Mouse (Mus musculus) kidney, embryonic 15.5 days (tissue): Measurements from ENCODE around the gene Ppp1r14b. TPM values are rescaled to one million over a fixed set of nuclear protein-coding genes. Genes with fewer than 3 reads are reported as not detected.

Experiments
- ATAC-seq: fragments of 200-750 bp; cut with Nextera tagmentation; replicated peaks from 2 replicates; pipeline ENCODE4 v1.8.0; 2017; ENCODE audit warnings: moderate TSS enrichment; ENCODE audit not compliant: low FRiP score
- H3K27ac ChIP-seq: fragments of 300-500 bp; sonication (generic); 2 replicates; pipeline ENCODE4 v1.5.1; 2015; ENCODE audit warnings: mild to moderate bottlenecking, inconsistent platforms
- H3K27me3 ChIP-seq: fragments of 300-500 bp; sonication (generic); 2 replicates; pipeline ENCODE4 v1.6.1; 2015; ENCODE audit warnings: inconsistent platforms
- H3K36me3 ChIP-seq: fragments of 300-500 bp; sonication (generic); 2 replicates; pipeline ENCODE4 v1.6.1; 2015; ENCODE audit warnings: inconsistent platforms
- H3K4me1 ChIP-seq: fragments of 300-500 bp; sonication (generic); 2 replicates; pipeline ENCODE4 v1.6.1; 2015; ENCODE audit warnings: inconsistent platforms
- H3K4me2 ChIP-seq: fragments of 300-500 bp; sonication (generic); 2 replicates; pipeline ENCODE4 v1.6.1; 2015; ENCODE audit warnings: moderate library complexity, mild to moderate bottlenecking, inconsistent platforms
- H3K4me3 ChIP-seq: fragments of 300-500 bp; sonication (generic); replicated peaks from 2 replicates; pipeline ENCODE4 v1.5.1; 2015; ENCODE audit warnings: mild to moderate bottlenecking, inconsistent platforms
- H3K9ac ChIP-seq: fragments of 300-500 bp; sonication (generic); 2 replicates; pipeline ENCODE4 v1.6.1; 2015; ENCODE audit warnings: mild to moderate bottlenecking, inconsistent platforms
- H3K9me3 ChIP-seq: fragments of 300-500 bp; sonication (generic); replicated peaks from 2 replicates; pipeline ENCODE4 v1.6.1; 2016; ENCODE audit warnings: inconsistent platforms
- WGBS: fragments of 180-500 bp; shearing (Covaris S2); methylation state at CpG from one replicate; pipeline ENCODE4 v1.1.7; 2015; ENCODE audit warnings: mixed read lengths; 5-methylcytosine and 5-hydroxymethylcytosine counted together
- polyA plus RNA-seq: library from polyadenylated mRNA; unstranded; fragments of >200 nt; fragmentation: Nextera tagmentation; extraction: Ambion mirVana; gene quantifications from 2 replicates; pipeline ENCODE4 v1.2.1, GENCODE M21; 2015

The Ppp1r14b gene
- polyA plus RNA-seq, 1 experiment from 2014 or later: 139 TPM

DNA sequence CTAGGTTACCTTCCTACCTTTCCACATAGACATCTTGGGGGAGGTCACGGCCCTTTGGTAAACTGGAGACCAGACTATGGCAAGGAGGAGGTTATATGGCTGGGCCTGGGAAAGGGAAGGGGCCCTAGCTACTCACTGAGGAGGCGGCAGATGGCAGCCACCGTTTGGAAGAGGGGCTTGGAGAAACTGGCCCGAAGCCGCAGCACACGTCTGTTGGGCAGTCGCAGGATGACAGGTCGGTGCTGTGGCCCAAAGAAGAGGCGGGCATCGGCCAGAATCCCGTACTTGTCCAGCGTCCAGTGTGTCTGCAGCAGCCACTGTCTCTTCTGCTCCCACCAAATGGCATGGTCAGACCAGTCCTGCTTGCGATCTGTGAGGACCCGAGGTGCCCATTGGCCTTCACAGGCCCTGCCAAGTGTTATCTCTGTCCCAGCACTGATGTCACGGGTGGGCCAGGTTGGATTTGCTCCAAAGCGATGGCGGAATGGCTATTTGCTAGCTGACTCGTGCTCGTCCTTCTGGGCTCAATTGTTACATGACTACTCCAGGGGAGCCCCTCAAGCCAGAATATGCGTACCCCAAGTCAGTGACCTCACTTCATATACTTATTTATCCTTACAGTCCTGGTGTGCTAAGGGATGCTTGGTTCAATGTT is 39.8 kb downstream of the Ppp1r14b start:
- Histone ChIP-seq H3K9me3 (no peaks in the 10 kb centered on the region), H3K36me3 (peaks cover 22% of the 10 kb centered on the region), H3K4me3 (no peak overlapping the region), H3K4me1 (no peaks in the 10 kb centered on the region), H3K4me2 (no peak overlapping the region), H3K27ac (no peak overlapping the region), H3K9ac (no peak overlapping the region), H3K27me3 (no peaks in the 10 kb centered on the region)
- ATAC-seq: no peak
- 91% methylated on average over 20 of the region's 20 CpGs for WGBS

DNA sequence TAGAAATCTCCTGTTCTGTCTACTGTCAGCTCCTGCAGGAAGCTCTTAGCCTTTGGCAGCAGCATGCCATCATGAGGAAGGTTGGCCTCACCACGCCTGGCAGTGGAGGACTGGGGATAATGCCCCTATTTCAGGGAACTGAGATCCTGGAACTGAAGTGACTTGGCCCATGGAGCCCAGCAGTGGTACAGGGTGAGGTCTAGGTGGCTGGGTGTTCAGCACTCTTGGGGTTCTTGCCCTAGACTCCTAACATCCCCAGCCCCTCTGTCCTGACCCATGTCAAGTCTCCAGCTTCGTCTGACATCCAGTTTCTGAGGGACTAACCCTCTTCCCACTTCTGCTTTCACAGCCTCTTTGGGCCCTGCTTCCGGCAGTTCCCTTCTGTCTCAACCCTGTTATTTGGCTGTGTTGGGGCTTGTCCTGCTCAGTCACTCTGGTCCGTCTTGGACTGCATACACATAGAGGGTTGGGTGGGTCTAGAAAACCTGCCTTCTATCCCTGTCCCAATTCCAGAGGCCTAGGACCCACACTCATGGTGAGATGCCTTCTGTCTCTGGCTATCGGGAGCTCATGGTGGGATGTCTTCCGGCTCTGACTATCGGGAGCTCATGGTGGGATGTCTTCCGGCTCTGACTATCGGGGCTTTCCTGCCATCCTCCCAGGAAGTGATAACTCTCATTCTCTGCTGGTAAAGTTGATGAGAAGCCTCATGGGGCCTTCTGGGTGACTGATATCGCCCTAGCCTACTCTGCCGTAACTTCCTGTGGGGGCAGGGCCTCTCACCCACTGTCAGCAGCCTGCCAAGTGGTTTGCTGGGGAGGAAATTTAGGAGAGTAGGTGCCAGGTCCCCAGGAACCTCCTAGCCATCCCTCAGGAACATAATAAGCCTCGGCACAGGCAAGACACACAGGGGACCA is 43.0 kb downstream of the Ppp1r14b start:
- no peak overlapping the region for H3K4me2 ChIP-seq
- ATAC-seq: 0 out of 2 replicates have a peak, but pooled peaks have one; percentile 31
- no peak overlapping the region for H3K9ac ChIP-seq
- H3K9me3 ChIP-seq: no peaks in the 10 kb centered on the region
- no peak overlapping the region for H3K4me3 ChIP-seq
- peaks cover 54% of the 10 kb centered on the region for H3K36me3 ChIP-seq
- H3K4me1 ChIP-seq: no peaks in the 10 kb centered on the region
- H3K27me3 ChIP-seq: no peaks in the 10 kb centered on the region
- peak overlapping the region; percentile 1; the same call in 1 of the 2 replicates for H3K27ac ChIP-seq
- 70% methylated on average over 12 of the region's 12 CpGs for WGBS

GRCm38 (mm10) chr19:7018546-7018945 is 43.8 kb downstream of the Ppp1r14b start:
- Histone ChIP-seq H3K36me3 (peaks cover 62% of the 10 kb centered on the region), H3K9me3 (no peaks in the 10 kb centered on the region), H3K27me3 (no peaks in the 10 kb centered on the region), H3K9ac (no peak overlapping the region), H3K4me1 (no peaks in the 10 kb centered on the region), H3K27ac (peak overlapping the region; percentile 1; the same call in 1 of the 2 replicates), H3K4me2 (no peak overlapping the region), H3K4me3 (no peak overlapping the region)
- no peak for ATAC-seq
- WGBS: 80% methylated on average over 11 of the region's 11 CpGs

DNA sequence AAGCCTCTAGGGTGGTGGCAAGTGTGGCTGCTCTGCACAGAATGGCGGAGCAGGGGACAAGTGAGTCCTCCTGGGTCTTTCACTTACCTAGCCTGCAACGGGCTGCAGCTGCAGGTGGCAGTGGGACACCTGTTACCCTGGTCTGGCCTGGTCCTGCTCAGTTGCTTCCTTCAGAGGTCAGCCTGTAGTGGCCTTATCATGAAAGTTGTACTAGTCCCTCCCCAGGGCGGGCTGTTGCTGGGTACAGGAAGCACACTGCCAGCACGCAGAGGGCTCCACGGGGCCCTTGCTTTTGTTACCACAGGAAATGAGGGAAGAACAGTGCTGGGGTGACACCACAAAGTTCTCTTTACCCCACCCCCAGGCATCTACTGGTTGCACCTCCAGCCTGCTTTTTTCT is 44.4 kb downstream of the Ppp1r14b start, which contains the start of gene Fermt3:
Fermt3 (minus strand) TSS at position 279 of the 400 bp plus-strand sequence.
- no peak within 1 kb of the TSS for H3K4me2 ChIP-seq
- H3K9me3 ChIP-seq: no peaks in the 10 kb centered on the region
- WGBS: 78% methylated on average over 5 of the region's 5 CpGs
- peak within 1 kb of the TSS; percentile 13; the same call in 1 of the 2 replicates for H3K27ac ChIP-seq
- no peaks in the 10 kb centered on the region for H3K27me3 ChIP-seq
- no peak within 1 kb of the TSS for H3K9ac ChIP-seq
- ATAC-seq: no peak
- no peaks in the 10 kb centered on the region for H3K4me1 ChIP-seq
- no peak within 1 kb of the TSS for H3K4me3 ChIP-seq
- H3K36me3 ChIP-seq: peaks cover 68% of the 10 kb centered on the region

DNA sequence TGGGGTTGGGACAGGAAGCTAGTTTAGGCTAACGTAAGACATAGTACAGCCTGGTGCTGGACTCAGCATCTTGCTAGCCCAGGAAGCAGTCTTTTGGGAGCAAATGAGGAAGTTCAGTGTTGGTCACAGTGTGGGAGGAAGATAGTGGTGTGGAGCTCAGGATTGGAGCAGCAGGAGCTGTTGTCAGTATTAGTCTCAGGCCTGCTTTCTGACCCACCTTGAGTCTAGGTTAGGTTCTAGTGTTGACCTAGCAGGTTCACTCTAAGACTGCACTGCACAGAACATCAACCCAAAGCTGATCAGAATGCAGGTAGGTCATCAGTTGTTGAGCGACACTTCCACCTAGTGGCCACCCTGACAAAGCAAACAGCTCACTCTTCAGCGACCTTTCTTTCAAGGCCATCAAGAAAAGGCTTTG is 45.5 kb downstream of the Ppp1r14b start:
- peak; percentile 60; the same call in 1 of the 2 replicates for ATAC-seq
- no peak overlapping the region for H3K4me3 ChIP-seq
- H3K27me3 ChIP-seq: no peaks in the 10 kb centered on the region
- H3K9me3 ChIP-seq: no peaks in the 10 kb centered on the region
- WGBS: 49% methylated on average over 3 of the region's 3 CpGs
- no peak overlapping the region for H3K27ac ChIP-seq
- peaks cover 79% of the 10 kb centered on the region for H3K36me3 ChIP-seq
- H3K4me1 ChIP-seq: no peaks in the 10 kb centered on the region
- no peak overlapping the region for H3K4me2 ChIP-seq
- no peak overlapping the region for H3K9ac ChIP-seq

Other genes with a start within 250 kb of the Ppp1r14b start
- gene Rps6ka4, start 134.3 kb upstream of the Ppp1r14b start, polyA plus RNA-seq: 19.2 and 22.3 TPM in 2 replicates
- gene Ccdc88b, start 116.8 kb upstream of the Ppp1r14b start, polyA plus RNA-seq: 0.74 and 1.2 TPM in 2 replicates
- gene Trmt112, start 65.3 kb upstream of the Ppp1r14b start, polyA plus RNA-seq: 148 and 167 TPM in 2 replicates
- gene Prdx5, start 64.9 kb upstream of the Ppp1r14b start, polyA plus RNA-seq: 268 and 275 TPM in 2 replicates
- gene Esrra, start 53.2 kb upstream of the Ppp1r14b start, polyA plus RNA-seq: 14.8 and 15.3 TPM in 2 replicates
- gene Catsperz, start 49.6 kb upstream of the Ppp1r14b start, polyA plus RNA-seq: 2.0 and 3.1 TPM in 2 replicates
- gene Kcnk4, start 40.5 kb upstream of the Ppp1r14b start, polyA plus RNA-seq: 0.14 and 0.45 TPM in 2 replicates
- 68.4 and 75.5 TPM in 2 replicates for gene Bad, start 33.1 kb upstream of the Ppp1r14b start, polyA plus RNA-seq
- gene Gpr137, start 32.5 kb upstream of the Ppp1r14b start, polyA plus RNA-seq: 30.4 and 32.9 TPM in 2 replicates
- gene Plcb3, start 1.5 kb downstream of the Ppp1r14b start, polyA plus RNA-seq: 42.5 and 44.8 TPM in 2 replicates
- gene Fkbp2, start 5.5 kb downstream of the Ppp1r14b start, polyA plus RNA-seq: 129 and 137 TPM in 2 replicates
- 39.5 and 41.0 TPM in 2 replicates for gene Vegfb, start 12.7 kb downstream of the Ppp1r14b start, polyA plus RNA-seq
- 22.5 and 24.1 TPM in 2 replicates for gene Dnajc4, start 17.6 kb downstream of the Ppp1r14b start, polyA plus RNA-seq
- 25.4 and 27.4 TPM in 2 replicates for gene Nudt22, start 21.1 kb downstream of the Ppp1r14b start, polyA plus RNA-seq
- gene Trpt1, start 21.2 kb downstream of the Ppp1r14b start, polyA plus RNA-seq: 11.2 and 12.1 TPM in 2 replicates
- 6.9 and 8.3 TPM in 2 replicates for gene Fermt3, start 44.5 kb downstream of the Ppp1r14b start, polyA plus RNA-seq
- gene Stip1, start 65.0 kb downstream of the Ppp1r14b start, polyA plus RNA-seq: 290 and 298 TPM in 2 replicates
- gene Macrod1, start 81.8 kb downstream of the Ppp1r14b start, polyA plus RNA-seq: 13.9 and 14.8 TPM in 2 replicates
- gene Flrt1, start 130.8 kb downstream of the Ppp1r14b start, polyA plus RNA-seq: 4.4 and 5.0 TPM in 2 replicates
- gene Otub1, start 231.3 kb downstream of the Ppp1r14b start, polyA plus RNA-seq: 206 and 224 TPM in 2 replicates
- 1,089 and 1,191 TPM in 2 replicates for gene Cox8a, start 242.6 kb downstream of the Ppp1r14b start, polyA plus RNA-seq